Mouse (Mus musculus) megakaryocyte, adult 5-6 weeks (primary cell): ENCODE data around the gene Slco1c1. TPM values are rescaled to one million over a fixed set of nuclear protein-coding genes. Genes with fewer than 3 reads are reported as not detected.
"Not testable (repeated sequence)": the region's sequence is repeated elsewhere in the genome, so short reads cannot be mapped to it uniquely, and the experiment has no call there.

ENCODE experiments used
- ATAC-seq: 2 replicates; pipeline ENCODE4 v1.8.0; 2016; ENCODE audit warnings: mild to moderate bottlenecking, inconsistent platforms; ENCODE audit not compliant: poor library complexity, severe bottlenecking
- total RNA-seq, 2 experiments: library from RNA; stranded (forward) in 1 of 2; stranded (reverse) in 1 of 2; fragments of 153-499, 151-499 nt in 1 of 2; fragments of 221-1000, 200-1000 nt in 1 of 2; gene quantifications; 2 replicates each; pipeline versions ENCODE4 v1.2.3 to v1.2.4; 2015 to 2017

Slco1c1 gene
- total RNA-seq, 2 experiments from 2014 or later: not detected

DNA sequence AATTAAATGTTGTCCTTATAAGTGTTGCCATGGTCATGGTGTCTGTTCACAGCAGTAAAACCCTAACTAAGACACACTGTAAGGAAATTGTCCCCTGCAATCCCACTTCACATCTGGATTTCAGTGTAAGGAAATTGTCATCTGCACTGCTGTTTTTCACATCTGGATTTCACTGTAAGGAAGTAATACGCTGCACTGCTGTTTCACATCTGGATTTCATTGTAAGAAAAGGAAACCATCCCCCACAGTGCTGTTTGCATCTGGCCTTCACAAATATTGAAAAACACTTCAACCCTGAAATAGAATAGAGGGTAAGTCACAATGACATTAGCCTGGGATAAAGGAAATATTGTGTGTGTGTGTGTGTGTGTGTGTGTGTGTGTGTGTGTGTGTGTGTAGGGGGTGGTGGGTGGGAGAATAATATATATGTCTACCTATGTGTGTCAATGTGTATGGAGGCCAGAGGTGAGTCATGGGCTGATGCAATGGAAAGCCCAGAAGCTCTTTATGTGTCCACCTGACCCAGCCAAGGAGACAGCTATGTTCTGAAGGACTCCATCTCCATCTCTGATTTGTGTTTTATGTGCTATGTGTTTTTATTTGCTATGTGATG, 60.7 kb downstream of the Slco1c1 start:
- no peak for ATAC-seq

DNA sequence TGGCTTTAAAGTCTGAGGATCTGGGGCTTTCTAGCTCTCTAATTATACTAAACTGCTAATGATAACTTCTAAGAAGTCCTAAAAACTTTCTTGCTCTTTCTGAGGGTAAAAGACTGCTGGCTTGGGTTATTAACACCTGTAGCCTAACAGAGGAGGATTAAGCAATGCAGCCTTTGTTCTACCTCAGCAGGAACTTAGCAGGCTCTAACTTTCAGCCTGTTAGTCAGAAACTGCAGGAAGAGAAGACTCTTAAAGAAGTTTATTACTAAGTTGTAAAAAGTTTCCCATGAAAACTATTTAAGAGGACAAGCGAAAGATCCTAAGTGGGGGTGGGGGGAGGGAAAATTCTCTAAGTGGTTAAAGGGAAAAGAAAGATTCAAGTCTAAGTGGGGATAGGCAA, 65.8 kb downstream of the Slco1c1 start:
- ATAC-seq: no peak

DNA sequence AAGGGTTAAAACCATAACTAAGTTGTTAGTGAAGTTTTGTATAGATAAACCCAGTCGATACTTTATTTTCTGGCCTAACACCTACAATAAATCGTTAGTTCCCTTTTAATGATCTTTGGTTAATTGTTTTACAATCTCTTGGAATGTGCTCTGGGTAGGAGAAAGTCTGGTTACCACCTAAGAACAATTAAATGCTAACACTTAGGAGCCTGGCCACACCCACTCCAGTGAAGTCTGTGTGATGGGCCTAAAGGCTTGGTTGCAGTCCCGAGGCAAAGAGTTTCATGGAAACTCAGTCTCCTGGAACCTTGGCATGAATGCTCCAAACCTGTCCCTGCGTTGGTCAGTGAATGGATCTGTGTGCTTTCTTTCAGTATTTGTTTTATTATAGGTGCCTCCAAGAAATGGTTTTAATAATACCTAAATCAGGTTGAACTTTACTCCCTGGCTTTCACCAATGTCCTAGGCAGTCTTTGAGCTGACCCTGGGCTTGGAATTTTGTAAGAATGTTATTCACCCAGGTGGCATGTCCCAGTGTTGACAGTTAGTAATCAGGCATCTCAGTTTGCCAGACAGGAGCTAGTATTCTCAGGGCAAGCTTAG, 66.5 kb downstream of the Slco1c1 start:
- ATAC-seq: not testable (repeated sequence)

DNA sequence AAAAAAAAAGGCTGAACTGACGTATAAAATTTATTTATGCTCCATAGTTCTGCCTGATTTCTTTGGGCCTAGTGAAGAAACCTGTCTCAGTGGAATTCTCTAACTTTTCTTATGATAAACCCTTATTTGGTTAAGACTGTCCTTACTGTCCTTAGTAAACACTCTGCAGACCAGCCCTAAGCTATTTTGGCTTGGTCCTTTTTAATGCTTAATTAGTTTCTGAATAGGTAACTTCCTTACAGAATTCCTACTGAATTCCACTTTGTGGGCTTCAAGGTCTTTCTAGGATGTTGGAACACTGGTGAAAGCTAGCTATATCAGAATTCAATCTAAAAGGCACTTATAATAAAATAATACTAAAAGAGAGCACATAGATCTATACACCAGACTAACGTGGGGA, 71.9 kb downstream of the Slco1c1 start:
- no peak for ATAC-seq

DNA sequence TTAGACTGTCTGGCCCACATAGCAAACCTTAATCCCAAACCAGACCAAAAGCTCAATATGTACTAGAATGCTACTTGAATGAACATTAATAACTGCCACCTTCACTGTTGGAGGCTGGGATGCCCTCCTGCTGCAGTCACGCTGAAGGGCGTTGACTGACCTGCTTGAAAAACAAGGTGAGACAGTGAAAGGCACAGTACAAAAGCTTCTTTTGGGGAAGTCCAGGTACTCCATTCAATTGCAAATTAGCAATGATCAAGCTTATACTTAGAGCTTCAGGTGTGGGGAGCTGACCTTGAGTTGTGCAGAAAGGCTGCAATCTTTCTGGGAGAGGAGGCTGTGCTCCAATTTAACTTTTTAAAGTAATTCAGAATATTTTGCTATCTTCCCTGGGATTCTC, 72.9 kb downstream of the Slco1c1 start:
- ATAC-seq: no peak

DNA sequence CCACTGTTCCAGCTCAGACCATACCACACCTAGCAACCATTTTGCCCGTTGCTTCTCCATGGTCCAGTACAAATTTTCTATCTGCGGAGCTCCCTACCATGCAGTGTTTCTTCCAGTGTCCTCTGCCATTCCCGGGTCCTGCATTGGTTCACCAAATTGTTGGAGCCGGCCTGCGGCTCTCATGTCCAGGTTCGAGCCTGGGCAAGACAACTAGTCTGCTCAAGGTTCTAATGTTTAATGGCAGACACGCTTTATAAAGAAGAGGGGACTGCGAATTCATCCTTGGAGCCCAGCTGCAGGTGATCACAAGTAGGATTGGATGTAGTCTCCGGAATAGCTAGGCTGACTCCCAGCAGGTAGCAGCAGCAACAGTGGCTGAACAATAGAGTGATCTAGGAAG, 76.8 kb downstream of the Slco1c1 start:
- ATAC-seq: no peak

DNA sequence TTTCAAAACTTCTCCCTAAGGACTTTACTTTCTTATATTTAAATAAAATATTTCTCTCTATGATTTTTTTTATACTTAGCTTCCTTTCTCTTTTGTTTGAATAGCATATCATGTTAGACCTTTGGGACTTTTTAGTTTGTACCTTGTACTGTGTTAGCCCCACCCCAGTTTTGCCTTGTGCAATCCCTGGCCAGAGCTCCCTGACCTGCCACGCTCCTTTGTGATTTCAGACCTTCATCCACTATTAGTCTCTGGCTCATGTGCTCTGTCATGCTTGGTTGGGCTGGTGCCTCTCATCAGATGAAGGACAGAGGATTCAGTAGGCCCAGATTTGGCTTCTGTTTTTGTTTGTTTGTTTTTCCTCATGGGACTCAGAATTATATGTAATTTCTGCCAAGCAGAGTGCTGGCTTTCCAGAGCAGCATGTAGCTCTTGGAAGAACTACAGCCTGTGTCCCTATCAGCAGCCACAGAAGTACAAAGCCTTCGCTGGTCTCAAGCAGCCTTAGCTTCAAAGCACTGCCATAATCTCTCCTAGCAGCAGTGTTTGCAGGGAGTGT, 86.6 kb downstream of the Slco1c1 start:
- no peak for ATAC-seq

DNA sequence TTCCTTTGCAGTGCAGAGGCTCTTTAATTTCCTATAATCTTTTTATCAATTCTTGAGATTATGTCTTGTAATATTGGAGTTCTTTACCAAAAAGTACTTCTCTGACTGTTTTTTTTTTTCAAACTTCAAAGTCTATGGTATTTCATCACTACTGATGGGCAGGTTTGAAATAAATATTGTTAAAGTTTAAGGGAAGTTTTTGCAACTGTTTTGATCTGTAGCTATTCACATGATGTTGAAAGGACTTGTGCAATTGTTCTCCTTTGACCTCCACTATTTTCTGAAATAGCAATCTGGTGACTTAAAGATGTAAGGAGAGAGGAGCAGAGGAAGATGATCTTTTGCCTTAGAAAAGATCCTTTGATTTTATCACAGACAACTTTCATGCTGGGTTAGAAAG, 89.8 kb downstream of the Slco1c1 start:
- no peak for ATAC-seq

DNA sequence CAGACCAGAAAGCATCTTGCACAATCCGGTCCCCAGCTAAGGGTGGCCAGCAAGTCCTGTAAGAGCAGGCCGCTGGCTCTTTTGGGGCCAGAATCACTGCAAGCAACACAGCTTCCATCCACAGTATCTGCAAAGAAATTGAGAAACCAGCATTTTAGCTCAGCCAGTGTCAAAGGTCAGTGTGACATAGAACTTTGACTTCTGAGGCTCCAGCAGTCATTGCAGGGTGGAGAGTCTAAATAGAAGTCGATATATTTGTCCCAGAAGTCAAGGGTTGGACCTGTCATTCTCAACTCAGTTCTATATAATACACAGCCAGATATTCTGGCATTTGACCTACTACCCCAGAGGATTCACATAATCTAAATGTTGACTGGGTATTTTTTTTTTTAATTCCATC, 91.2 kb downstream of the Slco1c1 start:
- no peak for ATAC-seq

Other genes with a start within 250 kb of the Slco1c1 start
- gene Slco1b2, start 105.2 kb downstream of the Slco1c1 start, total RNA-seq (2015): not detected in 2 replicates
- not detected in 2 replicates for gene Slco1b2, start 105.2 kb downstream of the Slco1c1 start, total RNA-seq (2017)
- not detected in 2 replicates for gene Gm5724, start 249.4 kb downstream of the Slco1c1 start, total RNA-seq (2015)
- gene Gm5724, start 249.4 kb downstream of the Slco1c1 start, total RNA-seq (2017): not detected in 2 replicates